Mouse (Mus musculus) CD4-positive, CD25-positive, alpha-beta regulatory T cell, adult 4 months (primary cell): Measurements from ENCODE around the gene Opn1mw. TPM values are rescaled to one million over a fixed set of nuclear protein-coding genes. Genes with fewer than 3 reads are reported as not detected.
"Not testable (repeated sequence)": the region's sequence is repeated elsewhere in the genome, so short reads cannot be mapped to it uniquely, and the experiment has no call there.

Experiments used
- ATAC-seq: one replicate; pipeline ENCODE4 v1.8.0; 2017
- polyA plus RNA-seq, 2 experiments: library from polyadenylated mRNA; unstranded; fragments of 100-300 nt; shearing (Covaris generic); gene quantifications; one replicate each; pipeline ENCODE4 v1.2.1; 2017

Opn1mw gene
- not detected for polyA plus RNA-seq

GRCm38 (mm10) chrX:74127164-74127563 lies at the start of gene Opn1mw:
Gene Opn1mw, plus strand, starts transcription at chrX:74127464.
- no peak for ATAC-seq

DNA sequence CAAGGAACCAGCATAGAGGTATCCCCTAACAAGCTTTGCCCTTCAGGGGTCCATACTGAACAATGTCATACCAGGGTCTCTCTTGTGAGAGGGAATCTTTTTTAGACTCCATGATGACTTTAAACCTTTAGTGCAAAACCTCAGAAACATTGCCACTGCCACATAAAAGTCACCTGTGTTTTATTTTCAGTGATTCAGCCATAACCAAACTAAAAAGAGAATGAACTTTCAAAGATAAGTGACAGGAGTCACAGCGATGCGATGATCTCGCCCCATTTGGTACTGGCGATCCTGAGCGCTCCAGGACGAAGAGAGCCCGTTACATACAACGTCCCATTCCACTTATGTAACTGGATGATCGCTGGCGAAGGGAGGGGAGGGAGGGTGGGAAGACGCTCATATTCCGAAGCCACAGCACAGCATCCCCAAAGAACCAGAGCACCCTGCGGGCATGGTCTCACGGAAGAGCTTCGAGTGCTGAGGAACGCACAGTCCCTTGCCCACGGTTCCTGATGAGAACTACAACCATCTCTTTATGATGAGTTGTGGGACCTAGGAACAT lies 42.9 kb upstream of the Opn1mw start:
- no peak for ATAC-seq

DNA sequence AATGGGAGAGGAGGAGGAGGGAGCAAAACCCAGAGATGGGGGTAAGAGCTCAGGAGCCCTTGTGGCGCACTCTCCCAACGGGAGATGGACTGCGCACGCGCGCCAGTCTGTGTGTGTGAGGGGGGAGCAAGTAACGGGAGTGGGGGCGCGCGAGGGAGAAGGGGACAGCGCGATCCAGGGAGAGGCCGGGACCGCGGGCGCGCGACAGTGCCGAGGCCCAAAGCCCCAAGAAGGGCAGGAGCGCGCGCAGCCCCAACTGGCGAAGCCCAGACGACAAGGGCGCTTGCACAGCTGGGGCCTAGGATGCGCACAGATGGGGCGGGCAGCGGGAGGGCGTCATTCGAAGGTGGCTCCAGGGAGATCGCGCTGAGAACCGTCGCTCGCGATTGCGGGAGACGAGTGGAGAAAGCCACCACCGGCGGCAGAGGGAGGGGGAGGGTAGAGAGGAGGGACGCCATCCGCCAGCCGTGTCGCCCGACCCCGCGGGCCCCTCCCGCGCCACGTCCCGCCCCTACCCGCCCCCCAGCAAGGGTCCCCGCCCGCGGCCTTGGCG lies 42.2 kb upstream of the Opn1mw start:
- peak; percentile 16 for ATAC-seq

DNA sequence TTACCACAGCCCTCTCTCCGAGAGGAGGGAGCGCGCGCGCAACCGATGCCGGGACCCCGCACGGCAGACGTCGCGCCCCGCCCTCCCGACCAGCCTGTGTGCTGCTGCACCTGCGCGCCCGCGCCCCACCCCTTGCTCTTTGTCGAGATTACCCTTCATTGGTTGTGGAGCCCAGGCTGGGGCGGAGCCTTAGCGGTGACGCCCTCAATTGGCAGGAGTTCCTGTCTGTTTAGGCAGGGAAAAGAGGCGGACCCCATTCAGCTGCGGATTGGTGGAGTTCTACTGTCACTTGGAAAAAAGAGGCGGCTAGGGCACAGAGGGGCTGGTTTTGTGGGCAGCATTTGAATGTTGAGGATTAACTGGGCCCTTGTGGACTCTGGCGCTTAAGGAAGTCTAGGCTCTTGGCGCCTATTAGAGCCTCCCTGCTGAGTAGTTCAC lies 41.6 kb upstream of the Opn1mw start:
- ATAC-seq: peak; percentile 98

GRCm38 (mm10) chrX:74095130-74095529 lies 32.1 kb upstream of the Opn1mw start:
- no peak for ATAC-seq

DNA sequence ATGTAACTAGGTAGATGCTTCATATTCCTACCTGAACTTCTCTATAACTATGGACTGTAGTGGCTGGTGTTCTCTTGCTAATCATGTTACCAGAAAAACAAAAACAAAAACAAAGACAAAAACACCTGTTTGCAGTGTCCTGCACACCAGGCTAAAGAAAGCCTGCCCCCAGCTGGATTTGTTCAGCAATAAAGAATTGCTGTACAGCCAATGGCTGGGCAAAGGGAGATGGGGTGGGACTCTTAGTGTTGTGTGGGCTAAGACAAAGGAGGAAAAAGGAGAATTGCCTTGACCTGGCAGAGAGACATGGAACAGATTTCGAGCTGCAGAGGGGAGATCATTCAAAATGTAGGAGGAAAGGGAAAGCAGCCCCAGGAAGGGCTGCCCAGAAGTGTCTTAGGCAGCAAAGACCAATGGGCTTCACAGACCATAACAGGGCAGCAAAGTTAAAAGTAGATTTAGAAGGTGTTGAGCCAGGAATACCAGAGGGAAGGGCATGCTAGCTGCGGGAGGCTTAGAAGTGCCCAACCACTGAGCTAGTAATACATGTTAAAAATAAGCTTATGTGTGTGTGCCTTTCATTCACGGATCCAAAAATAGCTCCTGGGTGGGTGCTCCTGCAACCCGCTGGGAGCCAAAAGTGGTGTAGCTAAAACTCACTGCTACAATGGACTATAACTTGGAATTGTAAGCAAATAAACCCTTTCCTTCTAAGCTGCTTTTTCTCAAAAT lies 23.6 kb upstream of the Opn1mw start:
- no peak for ATAC-seq

DNA sequence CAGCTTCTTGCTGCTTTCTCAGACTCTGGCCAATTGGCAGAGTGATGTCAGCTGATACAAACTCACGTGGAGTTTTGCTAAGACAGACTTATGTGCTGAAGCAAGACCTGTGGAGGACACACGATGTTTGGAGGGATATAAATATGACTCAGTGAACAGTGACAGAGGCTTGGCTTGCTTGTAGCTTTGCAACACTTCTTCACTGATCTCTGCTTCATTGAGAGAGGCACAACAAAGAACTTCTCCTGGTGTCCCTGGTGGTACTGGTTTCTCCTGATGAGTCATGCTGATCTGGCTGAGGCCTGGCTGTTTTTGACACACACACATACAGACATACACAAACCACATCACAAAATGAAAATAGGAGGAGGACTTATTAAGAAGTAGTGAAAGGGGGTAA lies 21.3 kb upstream of the Opn1mw start:
- ATAC-seq: no peak

- no peak for ATAC-seq
These were observed 18.5 kb upstream of the Opn1mw start for GRCm38 (mm10) chrX:74108747-74109146.

GRCm38 (mm10) chrX:74114036-74114435 lies 13.2 kb upstream of the Opn1mw start:
- ATAC-seq: no peak

DNA sequence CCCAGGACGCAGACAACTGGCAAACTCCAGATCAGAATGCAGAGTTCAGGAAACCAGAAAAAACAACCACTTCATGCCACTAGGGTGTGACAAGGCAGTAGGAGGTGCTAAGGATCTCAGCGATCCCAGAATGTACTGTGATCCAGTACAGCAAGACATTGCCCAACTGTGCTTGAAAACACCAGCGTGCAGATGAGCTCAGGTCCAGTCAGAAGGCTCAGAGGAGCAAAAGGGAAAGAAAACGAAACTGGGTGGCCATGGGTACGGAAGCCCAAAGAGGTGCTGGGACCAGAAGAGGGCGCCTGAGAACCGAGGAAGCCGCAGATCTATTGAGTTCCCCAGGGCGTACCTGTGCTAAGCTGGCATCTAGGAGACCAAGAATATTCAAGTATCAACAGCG lies 11.8 kb upstream of the Opn1mw start:
- ATAC-seq: peak; percentile 97

DNA sequence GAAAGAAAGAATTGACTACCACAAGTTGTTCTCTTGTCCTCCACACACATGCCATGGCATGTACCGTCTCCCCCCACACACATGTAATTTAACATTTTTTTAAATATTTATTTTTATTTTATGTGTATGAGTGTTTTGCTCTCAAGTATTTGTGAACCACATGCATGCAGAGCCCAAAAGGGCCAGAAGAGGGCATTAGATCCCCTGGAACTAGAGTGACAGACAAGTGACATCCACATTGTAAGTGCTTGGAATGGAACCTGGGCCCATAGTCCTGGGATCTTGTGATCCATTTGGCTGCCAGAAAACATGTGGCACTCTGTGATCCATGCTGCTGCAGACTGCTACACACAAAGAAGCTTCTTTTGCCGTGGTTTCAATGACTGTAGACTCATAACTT lies 2.3 kb upstream of the Opn1mw start:
- ATAC-seq: no peak

- ATAC-seq: not testable (repeated sequence)
These were observed 8.0 kb downstream of the Opn1mw start, which contains the start of gene Mecp2 for GRCm38 (mm10) chrX:74135263-74135662. Gene Mecp2, minus strand, starts transcription at chrX:74135363.

DNA sequence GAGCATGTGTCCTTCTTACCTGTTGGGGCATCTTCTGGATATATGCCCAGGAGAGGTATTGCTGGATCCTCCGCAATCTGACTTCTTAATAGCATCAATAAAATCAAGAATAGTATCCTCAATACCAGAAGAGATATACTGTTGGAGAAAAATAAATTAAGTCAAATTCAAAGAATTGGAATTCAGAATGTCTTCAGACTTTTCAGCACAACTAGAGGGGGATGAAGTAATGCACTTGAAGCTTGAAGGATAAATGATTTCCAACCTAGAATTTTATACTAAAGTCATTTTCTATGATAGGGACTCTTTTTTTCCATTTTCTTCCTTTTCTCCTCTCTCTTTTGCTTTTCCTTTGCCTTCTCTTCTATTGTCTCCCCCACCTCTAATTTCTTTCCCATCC lies 40.5 kb downstream of the Opn1mw start, which contains the start of gene Tex28:
TSS of gene Tex28 (minus strand) at position 101 of the 400 bp plus-strand sequence.
- no peak for ATAC-seq

DNA sequence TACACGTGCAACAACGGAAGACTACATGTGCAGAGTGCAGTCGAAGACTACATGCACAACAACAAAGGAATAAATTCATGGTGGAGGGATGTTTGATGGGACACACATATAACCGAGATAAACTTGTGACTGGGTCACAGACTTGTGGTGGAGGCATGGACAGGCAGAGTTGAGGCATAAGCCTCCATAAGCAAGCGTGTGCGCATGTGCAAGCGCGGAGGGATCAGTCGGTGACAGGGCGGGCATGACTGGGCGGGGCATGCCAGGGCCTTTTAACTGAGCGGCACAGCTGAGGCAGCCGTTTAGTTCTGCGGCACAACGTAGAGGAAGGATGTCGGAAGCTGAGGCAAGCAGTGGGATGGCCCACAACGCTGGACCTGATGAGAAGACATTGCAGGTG lies 49.7 kb downstream of the Opn1mw start, which contains the start of gene Tktl1:
TSS of gene Tktl1 (plus strand) at position 301 of the 400 bp plus-strand sequence.
- no peak for ATAC-seq

Other genes with a start within 250 kb of the Opn1mw start
- gene Avpr2, start 235.4 kb upstream of the Opn1mw start, polyA plus RNA-seq: 1 to 10 TPM; 2.6 to 3.3 TPM
- gene L1cam, start 231.4 kb upstream of the Opn1mw start, polyA plus RNA-seq: 10 to 100 TPM in 1 of 2 experiments, 1 to 10 TPM in 1; 7.3 to 13.0 TPM
- 100 to 1,000 TPM; 162 to 239 TPM for gene Arhgap4, start 205.6 kb upstream of the Opn1mw start, polyA plus RNA-seq
- gene Naa10, start 205.5 kb upstream of the Opn1mw start, polyA plus RNA-seq: 100 to 1,000 TPM; 181 to 200 TPM
- gene Renbp, start 196.6 kb upstream of the Opn1mw start, polyA plus RNA-seq: 10 to 100 TPM in 1 of 2 experiments, 1 to 10 TPM in 1; 6.4 to 15.1 TPM
- gene Hcfc1, start 161.1 kb upstream of the Opn1mw start, polyA plus RNA-seq: 10 to 100 TPM; 34.2 to 45.5 TPM
- 10 to 100 TPM; 19.8 to 23.1 TPM for gene Irak1, start 103.5 kb upstream of the Opn1mw start, polyA plus RNA-seq
- 10 to 100 TPM; 19.9 to 20.2 TPM for gene Mecp2, start 7.9 kb downstream of the Opn1mw start, polyA plus RNA-seq
- gene Tex28, start 40.4 kb downstream of the Opn1mw start, polyA plus RNA-seq: not detected
- gene Tktl1, start 49.8 kb downstream of the Opn1mw start, polyA plus RNA-seq: 1 to 10 TPM; 2.9 to 3.1 TPM
- 100 to 1,000 TPM; 199 to 249 TPM for gene Flna, start 122.4 kb downstream of the Opn1mw start, polyA plus RNA-seq
- gene Emd, start 127.2 kb downstream of the Opn1mw start, polyA plus RNA-seq: 10 to 100 TPM; 35.0 to 53.2 TPM
- gene Rpl10, start 143.3 kb downstream of the Opn1mw start, polyA plus RNA-seq: 1,000 to 10,000 TPM in 1 of 2 experiments, 100 to 1,000 TPM in 1; 597 to 1,460 TPM
- 10 to 100 TPM; 54.0 to 68.6 TPM for gene Taz, start 154.4 kb downstream of the Opn1mw start, polyA plus RNA-seq
- 10 to 100 TPM; 23.0 to 31.1 TPM for gene Dnase1l1, start 154.9 kb downstream of the Opn1mw start, polyA plus RNA-seq
- gene Atp6ap1, start 169.6 kb downstream of the Opn1mw start, polyA plus RNA-seq: 100 to 1,000 TPM; 165 to 225 TPM
- 100 to 1,000 TPM; 283 to 370 TPM for gene Gdi1, start 177.5 kb downstream of the Opn1mw start, polyA plus RNA-seq
- gene Fam50a, start 185.6 kb downstream of the Opn1mw start, polyA plus RNA-seq: 10 to 100 TPM; 65.9 to 68.7 TPM
- gene Plxna3, start 201.6 kb downstream of the Opn1mw start, polyA plus RNA-seq: 1 to 10 TPM; 3.2 to 7.9 TPM
- 10 to 100 TPM; 60.3 to 62.7 TPM for gene Lage3, start 226.2 kb downstream of the Opn1mw start, polyA plus RNA-seq
- gene Ubl4a, start 245.8 kb downstream of the Opn1mw start, polyA plus RNA-seq: 10 to 100 TPM; 60.0 to 78.5 TPM
- gene Slc10a3, start 245.9 kb downstream of the Opn1mw start, polyA plus RNA-seq: 10 to 100 TPM; 21.5 to 34.2 TPM